Mouse (Mus musculus) MEL (cell line): Measurements from ENCODE around the gene Fbp1. TPM values are rescaled to one million over a fixed set of nuclear protein-coding genes. Genes with fewer than 3 reads are reported as not detected.

Experiments used
- DNase-seq: peaks from one replicate; pipeline ENCODE4 v3.0.0; 2011; ENCODE audit warnings: low read depth, low spot score
- H3K27ac ChIP-seq: 2 replicates; pipeline ENCODE4 v1.5.1; 2012; ENCODE audit warnings: low read depth, mild to moderate bottlenecking, control low read depth, low read length, moderate library complexity; ENCODE audit not compliant: control insufficient read depth
- H3K27me3 ChIP-seq, 2 experiments: fragments of 150-350 bp in 1 of 2; sonication (generic) in 1 of 2; 2 replicates each; pipeline ENCODE4 v1.6.1; 2012; ENCODE audit warnings: low read length in 2 of 2, mild to moderate bottlenecking in 2 of 2, improper control_type of control experiment in 1 of 2, moderate library complexity in 1 of 2; ENCODE audit not compliant: insufficient read depth in 2 of 2, control insufficient read depth in 1 of 2
- H3K36me3 ChIP-seq, 2 experiments: 2 replicates each; pipeline ENCODE4 v1.6.1; 2012 to 2014; ENCODE audit warnings: low read length in 2 of 2, improper control_type of control experiment in 1 of 2, inconsistent platforms in 1 of 2, mild to moderate bottlenecking in 1 of 2; ENCODE audit not compliant: insufficient read depth in 2 of 2, control insufficient read depth in 1 of 2
- H3K4me1 ChIP-seq, 2 experiments: fragments of 150-350 bp in 1 of 2; sonication (generic) in 1 of 2; 2 replicates each; pipeline ENCODE4 v1.6.1; 2012; ENCODE audit warnings: low read length in 2 of 2, improper control_type of control experiment in 1 of 2, mild to moderate bottlenecking in 1 of 2; ENCODE audit not compliant: insufficient read depth in 2 of 2, control insufficient read depth in 1 of 2
- H3K4me3 ChIP-seq, 2 experiments: fragments of 150-350 bp in 1 of 2; sonication (generic) in 1 of 2; 2 replicates each; pipeline ENCODE4 v1.5.1; 2012; ENCODE audit warnings: low read depth in 2 of 2, low read length in 2 of 2, mild to moderate bottlenecking in 2 of 2, moderate library complexity in 2 of 2, control low read depth in 1 of 2, improper control_type of control experiment in 1 of 2; ENCODE audit not compliant: control insufficient read depth in 1 of 2, insufficient read depth in 1 of 2
- H3K79me2 ChIP-seq: 2 replicates; pipeline ENCODE4 v1.6.1; 2012; ENCODE audit warnings: mild to moderate bottlenecking, low read length, moderate library complexity; ENCODE audit not compliant: control insufficient read depth, poor library complexity, insufficient read depth
- H3K9ac ChIP-seq: 2 replicates; pipeline ENCODE4 v1.6.1; 2012; ENCODE audit warnings: low read depth, mild to moderate bottlenecking, control low read depth, low read length, moderate library complexity; ENCODE audit not compliant: control insufficient read depth, poor library complexity, severe bottlenecking
- H3K9me3 ChIP-seq: fragments of 150-350 bp; sonication (generic); replicated peaks from 2 replicates; pipeline ENCODE4 v1.6.1; 2012; ENCODE audit warnings: mild to moderate bottlenecking, low read length, improper control_type of control experiment, moderate library complexity; ENCODE audit not compliant: insufficient read depth
- CHD1 ChIP-seq: IDR thresholded peaks from 2 replicates; pipeline ENCODE4 v1.6.1; 2012; ENCODE audit warnings: low read depth, mild to moderate bottlenecking, inconsistent platforms, low read length, improper control_type of control experiment
- ELF1 ChIP-seq: IDR thresholded peaks from 2 replicates; pipeline ENCODE4 v1.6.1; 2014; ENCODE audit warnings: low read depth, mild to moderate bottlenecking, inconsistent platforms, low read length, improper control_type of control experiment, moderate library complexity
- EP300 ChIP-seq, 2 experiments: IDR thresholded peaks; 2 replicates each; pipeline ENCODE4 v1.6.1; 2011; ENCODE audit warnings: improper control_type of control experiment in 2 of 2, low read length in 2 of 2, low read depth in 1 of 2, mild to moderate bottlenecking in 1 of 2
- GABPA ChIP-seq: IDR thresholded peaks from 2 replicates; pipeline ENCODE4 v1.6.1; 2012; ENCODE audit warnings: low read depth, mild to moderate bottlenecking, inconsistent platforms, low read length, improper control_type of control experiment, moderate library complexity
- GATA1 ChIP-seq: IDR thresholded peaks from 2 replicates; pipeline ENCODE4 v1.6.1; 2011; ENCODE audit warnings: low read depth, low read length, improper control_type of control experiment
- MAFK ChIP-seq: IDR thresholded peaks from 2 replicates; pipeline ENCODE4 v1.6.1; 2011; ENCODE audit warnings: low read depth, mild to moderate bottlenecking, low read length, improper control_type of control experiment, borderline replicate concordance
- MEF2A ChIP-seq: IDR thresholded peaks from 2 replicates; pipeline ENCODE4 v1.6.1; 2014; ENCODE audit warnings: low read depth, mild to moderate bottlenecking, inconsistent platforms, low read length, improper control_type of control experiment; ENCODE audit not compliant: poor library complexity, insufficient replicate concordance, severe bottlenecking; ENCODE audit errors: extremely low read depth
- NELFE ChIP-seq: IDR thresholded peaks from 2 replicates; pipeline ENCODE4 v1.6.1; 2011; ENCODE audit warnings: low read depth, low read length, improper control_type of control experiment
- NRF1 ChIP-seq: IDR thresholded peaks from 2 replicates; pipeline ENCODE4 v1.6.1; 2014; ENCODE audit warnings: low read depth, mild to moderate bottlenecking, inconsistent platforms, low read length, improper control_type of control experiment, moderate library complexity; ENCODE audit not compliant: poor library complexity, insufficient read depth, severe bottlenecking
- POLR2A ChIP-seq, 2 experiments: IDR thresholded peaks; 2 replicates each; pipeline ENCODE4 v1.6.1; 2011 to 2012; ENCODE audit warnings: low read length in 2 of 2, mild to moderate bottlenecking in 2 of 2, control low read depth in 1 of 2, improper control_type of control experiment in 1 of 2, low read depth in 1 of 2, moderate library complexity in 1 of 2; ENCODE audit not compliant: control insufficient read depth in 1 of 2, insufficient read depth in 1 of 2, poor library complexity in 1 of 2
- POLR2AphosphoS2 ChIP-seq: IDR thresholded peaks from 2 replicates; pipeline ENCODE4 v1.6.1; 2011; ENCODE audit warnings: low read length, improper control_type of control experiment
- POLR2AphosphoS5 ChIP-seq: IDR thresholded peaks from 2 replicates; pipeline ENCODE4 v1.6.1; 2012; ENCODE audit warnings: low read depth, borderline replicate concordance, mild to moderate bottlenecking, inconsistent platforms, low read length, moderate library complexity, mixed read lengths
- RAD21 ChIP-seq: IDR thresholded peaks from 2 replicates; pipeline ENCODE4 v1.6.1; 2011; ENCODE audit warnings: mild to moderate bottlenecking, low read depth, low read length, improper control_type of control experiment
- RCOR1 ChIP-seq: IDR thresholded peaks from 2 replicates; pipeline ENCODE4 v1.6.1; 2012; ENCODE audit warnings: low read depth, mild to moderate bottlenecking, inconsistent platforms, low read length, improper control_type of control experiment
- SMC3 ChIP-seq: IDR thresholded peaks from 2 replicates; pipeline ENCODE4 v1.6.1; 2011; ENCODE audit warnings: low read depth, low read length, improper control_type of control experiment
- TCF12 ChIP-seq: IDR thresholded peaks from 2 replicates; pipeline ENCODE4 v1.6.1; 2014; ENCODE audit warnings: low read depth, mild to moderate bottlenecking, inconsistent platforms, low read length, improper control_type of control experiment, moderate library complexity
- USF2 ChIP-seq, 2 experiments: IDR thresholded peaks; 2 replicates each; pipeline ENCODE4 v1.6.1; 2011 to 2012; ENCODE audit warnings: improper control_type of control experiment in 2 of 2, low read length in 2 of 2, borderline replicate concordance in 1 of 2, inconsistent platforms in 1 of 2, low read depth in 1 of 2, mild to moderate bottlenecking in 1 of 2; ENCODE audit not compliant: insufficient read depth in 1 of 2
- ZC3H11A ChIP-seq: IDR thresholded peaks from 2 replicates; pipeline ENCODE4 v1.6.1; 2012; ENCODE audit warnings: low read depth, mild to moderate bottlenecking, inconsistent platforms, low read length, improper control_type of control experiment
- polyA plus RNA-seq, 2 experiments: library from polyadenylated mRNA; stranded (reverse) in 1 of 2; unstranded in 1 of 2; fragments of >175 nt in 1 of 2; fragments of >200 nt in 1 of 2; gene quantifications; 2 replicates each; pipeline versions ENCODE4 v1.2.1 to v1.2.4; 2012; ENCODE audit warnings: low replicate concordance in 2 of 2, low read depth in 1 of 2; ENCODE audit not compliant: insufficient read length in 2 of 2, insufficient read depth in 1 of 2, missing spikeins in 1 of 2
- total RNA-seq: library from RNA; depleted of rRNA; stranded (reverse); fragments of 300-350 nt; gene quantifications from 2 replicates; pipeline ENCODE4 v1.2.3, GENCODE M21; 2012

Gene Fbp1
- total and polyA plus RNA-seq, 3 experiments: not detected

DNA sequence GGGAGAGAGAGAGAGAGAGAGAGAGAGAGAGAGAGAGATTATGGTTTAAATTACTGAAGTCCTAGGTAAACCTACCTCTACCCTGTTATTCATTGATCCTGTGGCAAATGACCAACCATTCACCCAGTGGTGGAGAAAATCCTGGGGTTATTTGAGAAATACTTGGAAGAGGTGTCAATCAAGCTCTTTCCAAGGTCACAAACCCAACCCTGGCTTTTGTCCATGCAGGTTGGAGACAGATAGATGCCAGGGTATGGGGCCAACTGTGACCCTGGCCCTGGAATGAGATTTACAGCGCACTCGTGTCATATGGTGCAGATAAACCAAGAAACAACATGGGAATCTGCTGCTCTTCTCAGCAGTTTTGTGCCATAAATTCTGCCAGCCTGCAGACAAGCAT, 4.6 kb downstream of the Fbp1 start:
- Histone ChIP-seq H3K9me3 (no peaks in the 10 kb centered on the region), H3K27ac (no peak overlapping the region), H3K9ac (no peak overlapping the region), H3K4me1 (peaks cover 0 to 4% of the 10 kb centered on the region in 2 experiments; a peak in 1 of 4 replicates), H3K27me3 (peaks cover 0 to 3% of the 10 kb centered on the region in 2 experiments; a peak in 1 of 4 replicates), H3K4me3 (no peak overlapping the region), H3K36me3 (no peaks in the 10 kb centered on the region; a peak in 2 of 4 replicates), H3K79me2 (no peaks in the 10 kb centered on the region)
- TF ChIP-seq POLR2AphosphoS5: no peak
- TF ChIP-seq NRF1: no peak
- TF ChIP-seq ELF1: no peak
- TF ChIP-seq SMC3: no peak
- TF ChIP-seq EP300 (IDR thresholded peaks at IDR 0.05; ENCODE audit: low read depth in 1 of 2, low read length in 2 of 2): no peak
- TF ChIP-seq RCOR1: no peak
- TF ChIP-seq NELFE: no peak
- no peak for TF ChIP-seq USF2 (IDR thresholded peaks at IDR 0.05; ENCODE audit: borderline replicate concordance in 1 of 2, insufficient read depth in 1 of 2, low read depth in 1 of 2, low read length in 2 of 2)
- no peak for TF ChIP-seq ZC3H11A
- no peak for TF ChIP-seq GABPA
- TF ChIP-seq TCF12: no peak
- no peak for TF ChIP-seq GATA1
- TF ChIP-seq, all 39 proteins: peak for 0
- no peak for DNase-seq

DNA sequence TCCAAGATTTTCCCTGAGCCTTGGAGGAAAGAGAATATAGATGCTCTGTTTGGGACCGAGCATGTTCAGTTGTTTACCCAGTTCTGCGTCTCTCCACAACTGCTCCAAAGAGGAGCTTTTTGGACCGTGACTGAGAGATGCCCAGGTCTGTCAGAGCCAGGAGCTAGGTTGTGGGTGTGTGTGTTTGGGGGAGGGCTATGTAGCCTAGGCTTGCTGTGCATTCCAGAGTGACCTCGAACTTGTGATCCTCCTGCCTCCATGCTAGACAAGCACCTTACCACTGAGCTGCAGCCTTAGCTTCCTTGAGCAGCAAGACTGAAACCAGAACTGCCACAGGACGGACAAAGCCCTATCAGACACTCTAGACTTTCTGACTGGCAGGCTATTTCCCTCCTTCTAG, 5.2 kb downstream of the Fbp1 start:
- no peak for TF ChIP-seq POLR2AphosphoS2
- TF ChIP-seq POLR2A (IDR thresholded peaks at IDR 0.05; ENCODE audit: control insufficient read depth in 1 of 2, insufficient read depth in 1 of 2, low read depth in 1 of 2, low read length in 2 of 2, poor library complexity in 1 of 2): no peak
- no peak for TF ChIP-seq ELF1
- no peak for TF ChIP-seq MAFK
- TF ChIP-seq USF2 (IDR thresholded peaks at IDR 0.05; ENCODE audit: borderline replicate concordance in 1 of 2, insufficient read depth in 1 of 2, low read depth in 1 of 2, low read length in 2 of 2): no peak
- TF ChIP-seq RAD21: no peak
- TF ChIP-seq MEF2A: no peak
- no peak for TF ChIP-seq CHD1
- TF ChIP-seq, all 39 proteins: peak for 0
- H3K27ac ChIP-seq: no peak overlapping the region
- no peaks in the 10 kb centered on the region; a peak in 2 of 4 replicates for H3K36me3 ChIP-seq
- no peaks in the 10 kb centered on the region for H3K79me2 ChIP-seq
- no peak for DNase-seq
- peaks cover 0 to 2% of the 10 kb centered on the region in 2 experiments; a peak in 1 of 4 replicates for H3K27me3 ChIP-seq
- no peak overlapping the region for H3K9ac ChIP-seq
- H3K4me3 ChIP-seq: no peak overlapping the region
- H3K4me1 ChIP-seq: peaks cover 0 to 4% of the 10 kb centered on the region in 2 experiments; a peak in 1 of 4 replicates
- no peaks in the 10 kb centered on the region for H3K9me3 ChIP-seq
